Mouse (Mus musculus) ovary, postnatal 10 days (tissue): ENCODE results near the gene Sprr2h.

Source experiments
- DNase-seq: peaks from one replicate; pipeline ENCODE4 v3.0.0; 2022; ENCODE audit warnings: low spot score

The Sprr2h gene

GRCm38 (mm10) chr3:92385385-92385784 is at the start of gene Sprr2h:
Gene Sprr2h (plus strand): TSS chr3:92385685.
- DNase-seq, result no peak

GRCm38 (mm10) chr3:92336278-92336677 is 49.2 kb upstream of the Sprr2h start:
- no peak for DNase-seq

DNA sequence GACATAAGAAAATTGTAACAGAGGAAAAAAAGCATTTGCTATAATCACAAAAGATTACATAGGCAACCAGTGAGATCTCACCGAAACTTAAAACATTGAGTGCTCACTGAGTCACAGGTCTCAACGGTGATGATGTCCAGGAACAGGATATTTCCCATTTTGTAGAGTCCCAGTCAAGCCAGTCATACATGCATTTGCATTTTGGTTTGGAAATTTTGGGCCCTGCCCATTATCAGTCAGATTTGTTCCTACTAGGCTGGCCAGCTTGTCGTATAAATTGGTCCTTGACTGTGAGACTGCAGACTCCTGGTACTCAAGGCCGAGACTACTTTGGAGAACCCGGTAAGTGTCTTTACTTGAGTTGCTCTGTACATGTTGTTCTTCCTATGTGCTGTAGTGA is 46.6 kb upstream of the Sprr2h start, which contains the start of gene Sprr2d:
TSS of gene Sprr2d (plus strand) at position 301 of the 400 bp plus-strand sequence.
- DNase-seq, result no peak

DNA sequence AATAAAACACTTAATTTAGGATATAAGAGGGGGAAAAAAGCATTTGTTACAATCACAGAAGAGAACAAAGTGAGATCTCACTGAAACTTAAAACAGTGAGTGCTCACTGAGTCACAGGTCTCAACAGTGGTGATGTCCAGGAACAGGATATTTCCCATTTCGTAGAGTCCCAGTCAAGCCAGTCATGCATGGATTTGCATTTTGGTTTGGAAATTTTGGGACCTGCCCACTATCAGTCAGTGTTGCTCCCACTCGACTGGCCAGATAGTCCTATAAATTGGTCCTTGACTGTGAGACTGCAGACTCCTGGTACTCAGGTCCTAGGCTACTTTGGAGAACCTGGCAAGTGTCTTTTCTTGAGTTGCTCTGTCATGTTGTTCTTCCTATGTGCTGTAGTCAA is 33.6 kb upstream of the Sprr2h start, which contains the start of gene Sprr2e:
TSS of gene Sprr2e (plus strand) at position 301 of the 400 bp plus-strand sequence.
- no peak for DNase-seq

GRCm38 (mm10) chr3:92361619-92362018 is 23.9 kb upstream of the Sprr2h start:
- DNase-seq, result no peak

DNA sequence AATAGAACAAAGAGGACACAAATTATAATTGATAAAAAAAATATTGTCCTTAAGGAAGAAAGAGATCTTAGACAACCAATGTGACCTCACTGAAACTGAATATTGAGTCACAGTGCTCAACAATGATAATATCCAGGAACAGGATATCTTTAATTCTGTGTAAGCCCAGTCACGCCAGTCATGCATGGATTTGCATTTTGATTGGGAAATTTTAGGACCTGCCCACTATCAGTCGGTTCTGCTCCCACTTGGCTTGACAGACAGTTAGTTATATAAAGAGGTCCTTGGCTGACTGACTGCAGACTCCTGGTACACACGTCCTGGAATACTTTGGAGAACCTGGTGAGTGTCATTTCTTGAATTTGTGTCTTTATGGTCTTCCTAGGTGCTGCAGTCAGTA is 20.6 kb upstream of the Sprr2h start, which contains the start of gene Sprr2f:
TSS of gene Sprr2f (plus strand) at position 301 of the 400 bp plus-strand sequence.
- DNase-seq, result no peak

DNA sequence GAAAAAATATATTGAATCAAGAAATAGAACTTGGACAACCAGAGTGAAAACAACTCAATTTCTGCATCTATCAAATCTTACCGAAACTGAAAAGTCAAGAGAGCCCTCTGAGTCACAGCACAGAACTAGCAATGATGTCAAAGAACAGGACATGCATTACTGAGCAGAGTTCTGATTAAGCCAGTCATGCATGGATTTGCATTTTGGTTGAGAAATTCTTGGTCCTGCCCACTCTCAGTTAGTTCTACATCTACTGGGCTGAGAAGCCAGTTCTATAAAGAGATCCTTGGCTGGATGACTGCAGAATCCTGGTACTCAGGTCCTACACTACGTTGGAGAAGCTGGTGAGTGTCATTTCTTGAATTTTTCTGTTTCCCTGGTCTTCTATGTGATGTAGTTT is 11.9 kb upstream of the Sprr2h start:
- no peak for DNase-seq

DNA sequence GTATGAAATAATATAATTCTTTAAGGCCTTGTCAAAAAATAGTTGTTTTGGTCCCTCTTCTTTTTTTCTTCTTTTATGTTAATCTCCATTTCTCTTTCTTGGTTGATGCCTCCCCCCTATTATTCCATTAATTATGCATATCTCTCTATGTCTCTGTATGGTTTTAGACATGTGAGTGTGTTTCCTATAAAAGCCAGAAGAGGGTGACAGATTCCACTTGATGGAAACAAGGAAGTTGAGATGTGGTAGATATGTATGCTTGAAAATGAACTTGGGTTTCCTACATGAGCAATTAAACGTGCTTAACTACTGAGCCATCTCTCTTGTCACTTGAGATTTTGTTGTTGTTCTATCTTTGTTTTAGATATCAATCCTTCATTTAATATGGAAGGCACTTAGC is 8.8 kb downstream of the Sprr2h start:
- DNase-seq, result no peak

- no peak for DNase-seq
These were observed 22.2 kb downstream of the Sprr2h start, which contains the start of gene Sprr2i for GRCm38 (mm10) chr3:92407691-92408090. Gene Sprr2i (plus strand): TSS chr3:92407991.

GRCm38 (mm10) chr3:92417782-92418181 is 32.3 kb downstream of the Sprr2h start, which contains the start of gene Sprr2j-ps:
Gene Sprr2j-ps (plus strand): TSS chr3:92418082.
- no peak for DNase-seq

- DNase-seq, result no peak
These were observed 43.8 kb downstream of the Sprr2h start, which contains the start of gene Gm9774 for GRCm38 (mm10) chr3:92429323-92429722. Gene Gm9774 (minus strand): TSS chr3:92429423.

DNA sequence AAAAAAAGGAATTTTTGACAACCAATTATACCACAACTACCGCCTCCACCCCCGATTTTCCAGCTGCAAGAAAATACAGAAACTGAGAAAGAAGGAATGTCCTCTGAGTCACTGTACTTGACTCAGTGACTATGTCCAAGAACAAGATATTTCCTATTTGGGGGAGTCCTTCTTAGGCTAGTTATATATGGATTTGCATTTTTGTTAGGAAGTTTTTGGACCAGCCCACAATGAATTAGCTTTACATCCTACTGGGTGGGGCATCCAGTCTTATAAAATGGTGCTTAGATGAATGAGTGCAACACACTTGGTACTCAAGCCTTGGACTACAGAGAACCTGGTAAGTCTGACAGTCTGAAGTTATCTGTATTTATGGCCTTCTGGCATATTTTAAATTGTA is 46.8 kb downstream of the Sprr2h start, which contains the start of gene Sprr2k:
TSS of gene Sprr2k (plus strand) at position 301 of the 400 bp plus-strand sequence.
- no peak for DNase-seq
